Mouse (Mus musculus): ENCODE data around the gene Olfr279. TPM values are rescaled to one million over a fixed set of nuclear protein-coding genes. Genes with fewer than 3 reads are reported as not detected.
A peak's percentile ranks its signal among the peaks of the same experiment; 100 is the strongest.

The Olfr279 gene
- polyA plus RNA-seq, 1 experiment from 2014 or later, result not detected

DNA sequence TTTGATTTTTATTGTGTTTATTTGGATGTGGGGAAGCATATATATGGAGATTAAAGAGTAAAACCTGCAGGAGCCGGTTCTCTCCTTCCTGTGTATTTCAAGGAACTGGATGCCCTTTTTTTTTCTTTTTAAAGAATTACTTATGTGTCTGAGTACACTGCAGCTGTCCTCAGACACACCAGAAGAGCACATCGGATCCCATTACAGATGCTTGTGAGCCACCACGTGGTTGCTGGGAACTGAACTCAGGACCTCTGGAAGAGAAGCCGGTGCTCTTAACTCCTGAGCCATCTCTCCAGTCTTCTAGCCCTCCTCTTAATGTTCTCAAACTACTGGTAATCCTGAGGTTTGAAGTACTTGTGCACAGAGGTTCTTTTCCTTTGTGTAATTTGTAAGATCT, 45.7 kb downstream of the Olfr279 start:
- ATAC-seq, result no peak
- WGBS (ENCODE audit: insufficient replicate concordance), result 76% methylated on average over 4 of the region's 4 CpGs
- no peaks in the 10 kb centered on the region for H3K9me3 ChIP-seq (ENCODE audit: low read length)
- DNase-seq, result no peak
- H3K9ac ChIP-seq (replicated peaks), result no peak overlapping the region
- H3K27ac ChIP-seq (ENCODE audit: low read depth), result no peak overlapping the region
- H3K27me3 ChIP-seq (ENCODE audit: insufficient read depth, low read length), result no peaks in the 10 kb centered on the region
- H3K36me3 ChIP-seq (replicated peaks; ENCODE audit: insufficient read depth, low read length), result peaks cover 21% of the 10 kb centered on the region
- H3K4me3 ChIP-seq (ENCODE audit: low read depth, low read length), result no peak overlapping the region
- peaks cover 12% of the 10 kb centered on the region for H3K4me1 ChIP-seq (ENCODE audit: insufficient read depth)
- TF ChIP-seq CTCF (IDR thresholded peaks at IDR 0.05; ENCODE audit: low read depth) (no peak), EP300 (IDR thresholded peaks at IDR 0.05; ENCODE audit: low read depth) (no peak)
- no peak overlapping the region for H3K4me2 ChIP-seq (ENCODE audit: low read depth, low read length)

DNA sequence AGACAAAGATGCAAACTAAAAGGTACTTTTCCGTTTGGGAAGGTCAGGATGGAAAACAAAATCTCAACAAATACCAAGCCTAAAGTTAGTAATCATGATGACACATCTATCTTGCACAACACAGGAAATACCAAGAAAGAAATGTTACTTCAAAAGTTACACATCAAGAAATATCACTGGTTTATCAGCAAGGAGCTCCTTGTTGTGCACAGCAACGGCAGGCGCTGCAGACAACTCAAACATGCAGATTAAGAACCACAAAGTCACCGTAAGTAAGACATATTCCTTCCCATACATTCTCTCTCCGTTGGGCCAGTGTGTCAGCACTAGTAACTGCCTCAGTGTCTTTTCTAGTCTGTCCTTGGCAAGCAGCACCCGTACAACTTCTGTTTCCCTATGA, 48.9 kb downstream of the Olfr279 start:
- Histone ChIP-seq H3K9me3 (ENCODE audit: low read length) (no peaks in the 10 kb centered on the region), H3K4me3 (ENCODE audit: low read depth, low read length) (no peak overlapping the region), H3K27me3 (ENCODE audit: insufficient read depth, low read length) (no peaks in the 10 kb centered on the region), H3K4me1 (ENCODE audit: insufficient read depth) (peaks cover 7% of the 10 kb centered on the region), H3K36me3 (replicated peaks; ENCODE audit: insufficient read depth, low read length) (peaks cover 49% of the 10 kb centered on the region), H3K27ac (ENCODE audit: low read depth) (no peak overlapping the region), H3K9ac (replicated peaks) (no peak overlapping the region), H3K4me2 (ENCODE audit: low read depth, low read length) (no peak overlapping the region)
- WGBS (ENCODE audit: insufficient replicate concordance), result 41% methylated on average over 6 of the region's 6 CpGs
- DNase-seq, result no peak
- TF ChIP-seq EP300 (IDR thresholded peaks at IDR 0.05; ENCODE audit: low read depth), result peak; percentile 37
- no peak for TF ChIP-seq CTCF (IDR thresholded peaks at IDR 0.05; ENCODE audit: low read depth)
- ATAC-seq, result no peak

DNA sequence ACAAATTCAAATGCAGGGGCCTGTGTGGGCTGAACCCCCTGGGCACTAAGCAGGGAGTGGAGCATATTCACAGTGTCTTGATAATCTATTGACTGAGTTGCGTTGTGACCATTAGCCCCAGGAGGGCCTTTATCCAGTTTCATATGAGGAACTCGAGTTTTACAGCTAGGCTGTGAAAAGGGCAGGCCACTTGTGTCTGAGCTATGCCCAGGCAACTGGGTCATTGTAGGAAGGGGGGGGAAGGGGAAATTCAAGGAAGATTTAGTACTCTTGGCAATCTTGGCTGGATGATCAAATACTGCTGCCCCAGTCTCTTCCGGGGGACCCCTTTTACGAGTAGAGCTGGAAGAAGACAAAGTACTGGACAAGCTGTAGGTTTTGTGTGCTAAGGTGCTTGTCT, 51.1 kb downstream of the Olfr279 start:
- Histone ChIP-seq H3K9ac (replicated peaks) (no peak overlapping the region), H3K4me3 (ENCODE audit: low read depth, low read length) (no peak overlapping the region), H3K27me3 (ENCODE audit: insufficient read depth, low read length) (no peaks in the 10 kb centered on the region), H3K4me1 (ENCODE audit: insufficient read depth) (peaks cover 7% of the 10 kb centered on the region), H3K9me3 (ENCODE audit: low read length) (no peaks in the 10 kb centered on the region), H3K4me2 (ENCODE audit: low read depth, low read length) (no peak overlapping the region), H3K27ac (ENCODE audit: low read depth) (no peak overlapping the region), H3K36me3 (replicated peaks; ENCODE audit: insufficient read depth, low read length) (peaks cover 70% of the 10 kb centered on the region)
- 87% methylated on average over 4 of the region's 4 CpGs for WGBS (ENCODE audit: insufficient replicate concordance)
- TF ChIP-seq CTCF (IDR thresholded peaks at IDR 0.05; ENCODE audit: low read depth), result no peak
- TF ChIP-seq EP300 (IDR thresholded peaks at IDR 0.05; ENCODE audit: low read depth), result no peak
- no peak for ATAC-seq
- DNase-seq, result no peak

DNA sequence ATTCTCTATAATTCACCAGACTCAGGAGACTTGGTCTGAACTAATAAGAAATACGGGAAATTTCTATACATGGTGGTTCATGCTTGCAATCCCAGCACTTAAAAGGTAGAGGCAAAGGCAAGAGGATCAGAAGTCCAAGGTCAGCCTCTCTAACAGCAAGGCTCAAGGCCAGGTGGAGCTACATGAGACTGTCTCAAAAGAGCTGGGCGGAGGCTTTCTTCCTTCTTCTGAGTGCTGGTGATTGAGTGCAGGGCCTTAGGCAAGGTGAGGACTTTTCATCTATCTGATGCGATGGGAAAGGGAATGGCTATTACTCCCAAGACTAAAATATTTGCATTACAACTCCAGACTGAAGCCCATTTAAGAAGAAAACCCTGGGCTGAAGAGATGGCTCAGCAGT, 52.9 kb downstream of the Olfr279 start:
- TF ChIP-seq EP300 (IDR thresholded peaks at IDR 0.05; ENCODE audit: low read depth), result no peak
- DNase-seq (no peak), ATAC-seq (no peak)
- no peak overlapping the region for H3K4me3 ChIP-seq (ENCODE audit: low read depth, low read length)
- 93% methylated on average over 3 of the region's 3 CpGs for WGBS (ENCODE audit: insufficient replicate concordance)
- no peak overlapping the region for H3K9ac ChIP-seq (replicated peaks)
- H3K4me2 ChIP-seq (ENCODE audit: low read depth, low read length), result no peak overlapping the region
- no peak overlapping the region for H3K27ac ChIP-seq (ENCODE audit: low read depth)
- no peaks in the 10 kb centered on the region for H3K9me3 ChIP-seq (ENCODE audit: low read length)
- H3K36me3 ChIP-seq (replicated peaks; ENCODE audit: insufficient read depth, low read length), result peaks cover 76% of the 10 kb centered on the region
- peaks cover 6% of the 10 kb centered on the region for H3K4me1 ChIP-seq (ENCODE audit: insufficient read depth)
- H3K27me3 ChIP-seq (ENCODE audit: insufficient read depth, low read length), result no peaks in the 10 kb centered on the region

DNA sequence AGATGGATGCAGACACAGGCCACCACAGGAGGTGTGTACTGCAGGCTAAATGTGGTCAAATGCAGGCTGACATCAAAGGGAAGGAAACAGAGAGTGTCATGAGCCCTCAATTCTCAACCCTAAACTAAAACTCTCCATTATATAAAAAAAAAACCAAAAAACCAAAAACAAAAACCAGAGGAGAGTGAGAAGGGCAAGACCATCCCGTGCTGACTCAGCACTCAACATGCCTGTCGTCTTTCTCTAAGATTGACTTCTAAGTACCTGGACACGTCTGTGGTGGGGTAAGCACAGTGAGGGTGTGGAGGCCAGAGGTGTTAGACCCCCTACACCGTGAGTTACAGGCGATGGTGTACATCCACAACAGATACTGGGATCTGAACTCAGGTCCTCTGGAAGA, 54.6 kb downstream of the Olfr279 start:
- Histone ChIP-seq H3K4me1 (ENCODE audit: insufficient read depth) (no peaks in the 10 kb centered on the region; the same call in 1 of the 2 replicates), H3K9me3 (ENCODE audit: low read length) (no peaks in the 10 kb centered on the region), H3K27ac (ENCODE audit: low read depth) (no peak overlapping the region), H3K27me3 (ENCODE audit: insufficient read depth, low read length) (no peaks in the 10 kb centered on the region), H3K36me3 (replicated peaks; ENCODE audit: insufficient read depth, low read length) (peaks cover 88% of the 10 kb centered on the region), H3K4me3 (ENCODE audit: low read depth, low read length) (no peak overlapping the region), H3K9ac (replicated peaks) (no peak overlapping the region), H3K4me2 (ENCODE audit: low read depth, low read length) (no peak overlapping the region)
- no peak for DNase-seq
- no peak for ATAC-seq
- WGBS (ENCODE audit: insufficient replicate concordance), result 86% methylated on average over 5 of the region's 5 CpGs
- no peak for TF ChIP-seq EP300 (IDR thresholded peaks at IDR 0.05; ENCODE audit: low read depth)
- TF ChIP-seq CTCF (IDR thresholded peaks at IDR 0.05; ENCODE audit: low read depth), result no peak

Small RNA genes within 50 kb of the gene (microRNA-seq; reads per million reads assigned to microRNA genes)
- gene Mir1291, result 1.2 reads per million

Other genes with a start within 250 kb of the Olfr279 start
- not detected in 2 replicates for gene H1fnt, start 235.1 kb upstream of the Olfr279 start, polyA plus RNA-seq (2015; fragmentation: Nextera tagmentation; extraction: Ambion mirVana)
- 0.06 and 0.08 TPM in 2 replicates for gene Zfp641, start 196.2 kb upstream of the Olfr279 start, polyA plus RNA-seq (2015; fragmentation: Nextera tagmentation; extraction: Ambion mirVana)
- not detected in 2 replicates for gene Olfr285, start 175.0 kb upstream of the Olfr279 start, polyA plus RNA-seq (2015; fragmentation: Nextera tagmentation; extraction: Ambion mirVana)
- not detected in 2 replicates for gene Olfr284, start 151.4 kb upstream of the Olfr279 start, polyA plus RNA-seq (2015; fragmentation: Nextera tagmentation; extraction: Ambion mirVana)
- not detected in 2 replicates for gene Olfr283, start 111.5 kb upstream of the Olfr279 start, polyA plus RNA-seq (2015; fragmentation: Nextera tagmentation; extraction: Ambion mirVana)
- not detected in 2 replicates for gene Olfr282, start 61.2 kb upstream of the Olfr279 start, polyA plus RNA-seq (2015; fragmentation: Nextera tagmentation; extraction: Ambion mirVana)
- gene Olfr281, start 39.8 kb upstream of the Olfr279 start, polyA plus RNA-seq (2015; fragmentation: Nextera tagmentation; extraction: Ambion mirVana), result not detected in 2 replicates
- gene OR5BS1P, start 22.5 kb upstream of the Olfr279 start, polyA plus RNA-seq (2015; fragmentation: Nextera tagmentation; extraction: Ambion mirVana), result not detected in 2 replicates
- gene Lalba, start 9.7 kb upstream of the Olfr279 start, polyA plus RNA-seq (2015; fragmentation: Nextera tagmentation; extraction: Ambion mirVana), result not detected in 2 replicates
- 26.6 and 28.2 TPM in 2 replicates for gene Kansl2, start 41.9 kb downstream of the Olfr279 start, polyA plus RNA-seq (2015; fragmentation: Nextera tagmentation; extraction: Ambion mirVana)
- 14.9 and 17.0 TPM in 2 replicates for gene Ccnt1, start 78.5 kb downstream of the Olfr279 start, polyA plus RNA-seq (2015; fragmentation: Nextera tagmentation; extraction: Ambion mirVana)
- not detected in 2 replicates for gene 4930415O20Rik, start 78.6 kb downstream of the Olfr279 start, polyA plus RNA-seq (2015; fragmentation: Nextera tagmentation; extraction: Ambion mirVana)
- 5.3 and 7.7 TPM in 2 replicates for gene Adcy6, start 117.7 kb downstream of the Olfr279 start, polyA plus RNA-seq (2015; fragmentation: Nextera tagmentation; extraction: Ambion mirVana)
- 0.38 and 0.58 TPM in 2 replicates for gene Cacnb3, start 138.4 kb downstream of the Olfr279 start, polyA plus RNA-seq (2015; fragmentation: Nextera tagmentation; extraction: Ambion mirVana)
- gene Ddx23, start 170.5 kb downstream of the Olfr279 start, polyA plus RNA-seq (2015; fragmentation: Nextera tagmentation; extraction: Ambion mirVana), result 4.7 and 9.2 TPM in 2 replicates
- 0.94 and 1.2 TPM in 2 replicates for gene Rnd1, start 185.1 kb downstream of the Olfr279 start, polyA plus RNA-seq (2015; fragmentation: Nextera tagmentation; extraction: Ambion mirVana)
- not detected in 2 replicates for gene Ccdc65, start 215.8 kb downstream of the Olfr279 start, polyA plus RNA-seq (2015; fragmentation: Nextera tagmentation; extraction: Ambion mirVana)
- 58.5 and 62.4 TPM in 2 replicates for gene Fkbp11, start 235.8 kb downstream of the Olfr279 start, polyA plus RNA-seq (2015; fragmentation: Nextera tagmentation; extraction: Ambion mirVana)

All from liver, postnatal 0 days (tissue).